Mouse (Mus musculus): Measurements from ENCODE around the gene Eno2.

- peak; percentile 41; the same call in 1 of the 2 replicates for TF ChIP-seq POLR2A (IDR thresholded peaks at IDR 0.05; ENCODE audit: low read depth, low read length)
- TF ChIP-seq SMC3 (IDR thresholded peaks at IDR 0.05; ENCODE audit: low read depth, low read length) = no peak
- TF ChIP-seq ZC3H11A (IDR thresholded peaks at IDR 0.05; ENCODE audit: low read depth, low read length) = no peak
- TF ChIP-seq USF1 (IDR thresholded peaks at IDR 0.05; ENCODE audit: low read depth, low read length) = peak; percentile 70
- no peak for TF ChIP-seq TBP (conservative IDR thresholded peaks at IDR 0.05; ENCODE audit: low read depth, low read length)
- TF ChIP-seq CTCF (conservative IDR thresholded peaks at IDR 0.05 in 1 of 2, IDR thresholded peaks at IDR 0.05 in 1 of 2; ENCODE audit: low read depth in 2 of 2, low read length in 2 of 2) = no peak
Measured at GRCm38 (mm10) chr6:124769101-124769765, at the start of gene Eno2.
